Mouse (Mus musculus): ENCODE measurements around the gene Agbl3.

Agbl3 gene

GRCm38 (mm10) chr6:34907696-34908260 lies 127.5 kb downstream of the Agbl3 start:
- DNase-seq = no peak
